Mouse (Mus musculus) cerebellum, postnatal 25 days (tissue): Measurements from ENCODE around the gene Irf1.

ENCODE experiments used
- DNase-seq, 2 experiments: peaks; one replicate each; pipeline ENCODE4 v3.0.0; 2021; ENCODE audit warnings: mixed read lengths in 2 of 2

Irf1 gene

DNA sequence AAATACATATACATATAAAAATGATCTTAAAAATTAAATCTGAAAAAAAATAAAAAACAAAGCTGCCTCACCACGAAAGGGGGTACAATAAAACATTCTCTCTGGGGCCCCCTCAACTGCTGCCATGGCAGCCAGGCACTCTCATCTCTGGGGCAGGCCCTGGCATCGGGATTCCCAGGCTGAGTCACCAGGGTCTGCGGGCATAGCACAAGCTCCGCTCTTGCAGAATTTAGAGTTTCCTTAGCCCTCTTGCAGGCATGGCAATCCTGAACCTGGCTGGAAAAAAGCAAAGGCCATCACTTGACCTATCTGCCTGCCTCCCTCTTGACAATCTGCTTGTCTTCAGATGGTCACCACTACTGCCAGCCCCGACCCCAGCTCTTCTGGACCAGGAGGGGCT, 8.5 kb upstream of the Irf1 start:
- no peak for DNase-seq

DNA sequence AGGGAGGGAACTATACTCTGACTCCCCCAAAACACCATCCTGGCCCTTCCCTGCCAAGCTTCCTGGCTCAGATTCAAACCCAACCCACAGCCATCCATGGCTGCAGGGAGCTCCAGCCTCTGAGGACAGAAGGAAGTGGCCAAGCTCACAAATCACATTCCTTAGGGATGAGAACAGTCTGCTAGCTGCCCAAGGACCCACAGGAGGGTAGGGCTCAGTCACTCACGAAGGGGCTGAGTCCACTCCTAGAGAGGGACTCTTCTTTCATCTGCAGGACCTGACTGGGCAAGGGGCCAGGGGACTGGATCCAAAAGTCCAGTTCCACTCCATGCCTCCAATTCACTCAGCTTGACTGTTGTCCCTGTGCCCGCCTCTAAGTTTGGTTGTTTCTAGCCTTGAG, 8.0 kb upstream of the Irf1 start:
- peak; percentile 50 to 69 for DNase-seq

DNA sequence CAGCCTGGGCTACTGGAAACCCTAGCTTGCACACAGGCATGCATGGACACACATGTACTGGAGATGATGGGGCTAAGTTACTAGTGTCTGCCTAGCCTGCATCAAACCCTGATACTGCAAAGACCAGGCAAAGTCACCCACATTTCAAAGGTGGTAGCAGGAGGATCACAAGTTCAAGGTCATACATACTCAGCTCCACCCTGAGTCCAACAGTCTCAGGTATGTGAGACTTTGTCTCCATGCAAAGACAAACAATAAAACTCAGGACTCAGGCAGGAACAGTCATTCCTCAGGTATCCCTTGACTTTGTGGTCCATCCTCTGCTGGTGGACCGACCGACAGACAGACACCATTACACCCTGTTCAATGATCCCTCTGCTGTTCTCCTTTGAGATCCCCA, 7.4 kb upstream of the Irf1 start:
- DNase-seq = no peak

DNA sequence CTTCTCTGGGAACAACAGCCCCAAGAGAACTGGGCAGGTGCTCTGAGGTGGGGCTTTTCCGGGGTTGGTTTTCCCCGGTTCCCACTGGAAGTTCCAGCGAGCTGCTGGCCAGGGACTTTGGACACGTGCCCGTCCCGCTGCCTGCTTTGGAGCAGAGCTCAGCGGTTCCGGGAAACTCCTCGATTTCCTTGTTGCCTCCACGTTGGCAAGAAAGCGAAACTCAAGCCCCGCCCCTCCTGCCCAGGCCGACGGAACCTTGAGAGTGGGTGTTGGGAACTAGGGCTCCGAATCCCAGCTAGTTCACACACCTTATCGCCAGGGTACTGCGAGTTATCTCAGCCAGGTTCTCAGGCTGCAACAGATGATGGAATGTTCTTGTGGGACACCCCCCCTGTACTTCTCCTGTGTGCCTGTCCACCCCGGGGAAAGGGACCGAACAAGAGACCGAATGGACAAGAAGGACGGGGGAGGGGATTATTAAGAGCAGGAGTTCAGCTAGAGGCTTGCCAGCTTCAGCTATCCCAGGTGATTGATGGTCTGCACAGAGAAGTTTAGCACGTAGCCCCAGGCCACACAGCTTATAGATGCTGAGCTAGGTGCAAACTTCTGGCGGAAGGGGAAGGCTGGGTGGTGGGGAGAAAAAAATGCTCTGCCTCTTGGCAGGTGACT, 6.9 kb upstream of the Irf1 start:
- peak; percentile 49 to 69 for DNase-seq

DNA sequence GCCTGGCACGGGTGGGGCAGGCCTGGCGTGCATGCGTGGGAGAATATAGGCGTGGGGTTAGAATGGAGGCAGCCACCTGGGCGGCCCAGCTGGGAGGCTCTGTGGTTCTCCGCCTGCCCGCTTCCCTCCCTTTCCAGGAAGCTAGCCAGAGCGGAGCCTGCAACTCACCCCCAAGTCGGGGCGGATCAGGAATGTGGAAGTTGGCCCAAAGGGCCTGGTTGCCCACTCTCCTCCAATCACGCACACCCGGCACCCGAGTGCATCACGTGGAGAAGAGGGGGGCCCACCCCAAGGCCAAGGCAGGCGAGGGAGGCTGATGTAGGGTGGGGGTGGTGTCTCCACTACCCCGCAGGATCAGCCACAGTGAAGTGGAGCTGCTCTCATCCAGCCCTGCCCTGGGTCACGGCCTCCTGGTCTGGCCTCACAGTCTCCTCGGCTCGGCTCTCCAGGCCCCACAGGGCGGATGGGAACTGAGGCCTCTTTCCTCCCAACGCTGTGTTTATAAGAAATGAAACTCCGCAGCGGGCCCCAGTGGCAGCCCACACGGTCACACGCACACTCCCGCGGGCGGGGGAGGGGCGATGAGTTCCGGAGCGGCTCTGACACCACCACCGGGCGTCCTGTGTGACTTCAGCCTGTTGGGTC, 6.2 kb upstream of the Irf1 start:
- DNase-seq = peak; percentile 70 to 82

DNA sequence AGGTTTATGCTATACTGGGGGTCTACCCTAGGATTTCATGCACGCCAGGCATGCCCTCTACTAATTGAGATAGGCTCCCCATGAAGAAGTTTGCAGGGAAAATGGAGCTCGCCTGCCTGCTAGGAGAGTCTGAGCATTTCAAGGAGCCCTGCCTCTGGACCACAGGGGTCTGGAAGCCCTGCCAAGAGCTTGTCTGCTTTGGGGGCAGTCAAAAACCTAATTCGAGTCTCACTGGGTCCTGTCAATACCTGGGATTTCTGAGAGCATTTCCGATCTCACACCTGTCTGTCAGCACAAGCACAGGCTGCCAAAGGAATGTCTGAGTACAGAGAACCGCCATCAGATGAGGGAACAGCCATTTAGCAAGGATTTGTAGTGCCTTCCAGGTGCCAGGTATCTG, 5.2 kb upstream of the Irf1 start:
- no peak for DNase-seq

DNA sequence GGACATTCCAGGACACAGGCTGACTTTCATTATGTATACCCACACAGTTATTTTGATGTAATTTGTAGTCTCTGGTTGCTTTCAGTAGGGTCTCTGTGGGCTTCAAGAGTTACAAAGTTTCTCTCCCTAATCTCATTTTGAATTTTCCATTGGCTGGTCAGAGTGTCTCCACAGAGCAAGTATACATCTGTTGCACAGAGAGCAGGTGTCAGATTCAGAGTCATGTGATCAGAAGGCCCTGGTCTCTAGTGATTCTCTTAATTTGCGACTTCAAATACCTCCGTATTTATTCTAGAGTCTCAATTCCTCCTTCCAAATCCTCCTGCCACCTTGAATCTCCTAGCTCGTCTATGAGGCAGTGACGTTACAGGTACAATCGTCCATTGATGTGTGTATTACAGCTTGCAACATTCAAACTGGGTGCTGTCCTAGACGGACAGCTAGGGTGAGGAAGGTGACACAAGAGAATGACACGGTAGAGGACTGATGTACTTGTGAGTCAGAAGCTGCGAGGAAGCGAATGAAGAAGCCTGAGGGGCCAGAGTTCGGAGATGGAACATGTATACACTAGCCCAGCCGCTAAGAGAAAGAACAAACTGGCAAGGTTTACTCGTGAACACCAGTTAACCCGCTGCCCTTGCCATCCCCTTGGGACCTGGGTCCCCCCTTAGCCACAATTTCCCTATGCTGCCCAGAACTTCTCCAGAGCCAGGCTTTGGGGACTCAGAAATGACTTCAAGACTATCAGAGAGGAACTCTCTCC, 1.2 kb upstream of the Irf1 start:
- no peak for DNase-seq

DNA sequence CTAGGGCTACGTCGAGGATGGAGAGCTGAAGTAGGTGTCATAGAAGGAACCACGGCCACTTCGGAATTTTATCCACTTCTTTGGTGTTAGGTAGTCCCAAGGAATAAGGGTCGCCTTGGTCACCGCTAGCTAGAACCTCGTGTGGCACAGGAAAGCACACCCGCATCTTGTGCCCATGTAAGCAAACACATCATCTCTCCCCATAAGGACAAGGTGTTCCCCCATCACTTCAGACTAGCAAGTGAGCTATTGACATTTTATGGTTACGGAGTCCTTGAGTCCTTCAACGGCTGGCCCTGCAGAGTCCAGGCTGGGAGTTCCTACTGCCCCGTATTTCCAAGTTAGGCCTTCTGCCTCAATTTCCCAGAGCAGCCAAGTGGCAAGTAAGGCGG, 633 bp upstream of the Irf1 start:
- no peak for DNase-seq

DNA sequence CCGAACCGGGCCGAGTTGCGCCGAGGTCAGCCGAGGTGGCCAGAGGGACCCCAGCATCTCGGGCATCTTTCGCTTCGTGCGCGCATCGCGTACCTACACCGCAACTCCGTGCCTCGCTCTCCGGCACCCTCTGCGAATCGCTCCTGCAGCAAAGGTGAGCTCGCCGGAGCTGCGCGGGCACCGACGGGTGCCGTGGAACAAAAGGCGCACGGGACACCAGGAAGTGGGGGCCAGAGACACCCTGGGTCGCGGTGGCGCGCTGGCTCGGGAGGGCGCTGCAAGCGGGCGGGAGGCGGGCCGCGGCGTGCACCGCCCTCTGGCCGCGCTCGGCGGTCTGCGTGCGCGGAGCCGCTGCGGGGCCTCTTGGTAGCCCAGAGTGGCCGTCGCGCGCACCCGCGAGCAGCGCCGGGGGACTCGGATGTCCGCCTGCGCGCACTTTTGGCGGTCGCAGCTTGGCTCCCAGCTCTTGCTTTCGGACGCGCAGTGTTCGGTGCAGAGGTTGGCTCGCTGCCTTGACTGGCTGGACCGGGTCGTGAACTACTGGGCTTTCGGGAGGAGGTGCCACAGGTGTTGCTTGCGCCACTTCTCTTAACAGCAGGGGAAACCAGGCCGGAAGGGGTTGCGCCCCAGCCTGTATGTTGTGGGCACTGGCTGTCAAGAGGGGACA, 444 bp downstream of the Irf1 start:
- peak; percentile 52 to 61 for DNase-seq

DNA sequence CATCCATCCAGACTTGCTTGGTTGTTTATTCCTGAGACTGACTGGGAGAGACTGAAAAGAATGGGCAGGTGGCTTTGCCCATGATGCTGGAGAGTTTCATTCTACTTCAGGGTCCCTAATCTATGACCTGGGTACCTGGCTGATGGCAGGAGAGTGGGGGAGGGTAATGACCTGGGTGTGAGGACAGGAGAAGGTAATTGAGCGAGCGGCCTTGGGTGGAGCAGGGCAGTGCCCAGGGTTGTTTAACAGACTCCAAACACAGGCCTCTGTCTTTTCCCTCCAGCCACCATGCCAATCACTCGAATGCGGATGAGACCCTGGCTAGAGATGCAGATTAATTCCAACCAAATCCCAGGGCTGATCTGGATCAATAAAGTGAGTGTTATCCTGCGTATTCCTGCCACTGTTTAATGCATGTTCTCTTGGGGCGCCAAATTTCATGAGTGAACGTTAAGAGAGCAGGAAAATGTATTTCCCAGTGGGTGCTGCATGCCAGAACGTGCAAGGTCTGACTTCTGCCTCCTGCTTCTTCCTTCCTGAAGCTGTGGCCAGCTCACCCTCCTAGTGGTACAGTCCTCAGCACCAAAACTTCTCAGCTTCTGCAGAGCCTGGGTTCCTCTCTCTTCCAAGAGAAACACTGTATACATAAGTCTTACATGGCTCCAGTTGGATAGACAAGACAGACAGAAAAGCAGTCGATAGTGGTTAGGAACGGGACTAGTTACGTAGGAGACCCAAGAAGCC, 1.4 kb downstream of the Irf1 start:
- no peak for DNase-seq

DNA sequence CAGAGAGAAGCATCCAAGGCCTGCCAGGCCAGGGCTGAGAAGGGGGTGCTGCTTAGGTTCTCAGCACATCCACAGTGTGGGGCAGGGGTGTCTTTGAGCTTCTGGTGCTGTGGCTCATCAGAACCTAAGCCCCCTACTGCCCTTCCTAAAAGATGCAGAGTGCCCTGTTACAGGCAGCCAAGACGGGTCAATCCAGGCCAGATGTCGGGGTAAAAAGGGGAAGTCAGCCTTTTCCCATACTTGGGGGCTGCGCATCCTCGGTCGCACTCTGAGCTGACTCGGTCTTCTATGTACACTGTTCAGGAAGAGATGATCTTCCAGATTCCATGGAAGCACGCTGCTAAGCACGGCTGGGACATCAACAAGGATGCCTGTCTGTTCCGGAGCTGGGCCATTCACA, 2.7 kb downstream of the Irf1 start:
- DNase-seq = no peak

DNA sequence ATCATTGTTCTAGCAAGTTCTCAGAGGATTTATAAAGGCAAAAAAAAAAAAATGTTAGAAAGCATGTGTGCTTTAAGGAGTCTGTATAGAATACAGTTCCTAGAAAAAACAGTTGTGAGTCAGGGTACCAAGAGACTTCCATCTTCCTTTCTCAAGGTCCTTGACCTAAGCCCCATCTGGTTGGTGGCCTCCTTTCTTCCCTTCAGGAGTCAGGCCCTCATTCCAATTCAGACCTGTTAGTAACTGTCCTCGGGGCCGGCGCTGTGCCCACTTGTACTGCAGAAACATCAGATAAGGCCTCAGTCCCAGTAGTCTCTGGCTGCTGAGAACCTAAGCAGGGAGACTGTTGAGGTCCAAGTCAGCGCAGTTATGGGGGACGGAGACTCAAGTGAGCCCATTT, 3.3 kb downstream of the Irf1 start, which contains the start of gene Gm17334:
TSS of gene Gm17334 (minus strand) at position 101 of the 400 bp plus-strand sequence.
- no peak for DNase-seq

DNA sequence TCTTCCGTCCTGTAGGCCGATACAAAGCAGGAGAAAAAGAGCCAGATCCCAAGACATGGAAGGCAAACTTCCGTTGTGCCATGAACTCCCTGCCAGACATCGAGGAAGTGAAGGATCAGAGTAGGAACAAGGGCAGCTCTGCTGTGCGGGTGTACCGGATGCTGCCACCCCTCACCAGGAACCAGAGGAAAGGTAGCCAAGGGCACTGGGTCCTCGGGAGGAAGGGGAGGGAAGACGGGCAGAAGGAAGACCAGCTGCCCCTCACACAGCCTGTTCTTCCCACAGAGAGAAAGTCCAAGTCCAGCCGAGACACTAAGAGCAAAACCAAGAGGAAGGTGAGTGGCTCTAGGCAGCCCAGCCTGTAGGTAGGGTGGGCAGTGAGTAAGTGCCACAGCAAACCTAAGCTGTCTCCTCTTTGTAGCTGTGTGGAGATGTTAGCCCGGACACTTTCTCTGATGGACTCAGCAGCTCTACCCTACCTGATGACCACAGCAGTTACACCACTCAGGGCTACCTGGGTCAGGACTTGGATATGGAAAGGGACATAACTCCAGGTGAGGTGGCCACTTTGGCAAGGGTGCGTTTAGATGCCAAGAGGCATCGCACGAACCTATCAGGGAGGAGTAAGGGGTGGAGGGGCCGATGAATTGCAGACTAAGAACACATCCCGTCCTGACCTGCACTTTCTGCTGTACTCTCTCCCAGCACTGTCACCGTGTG, 4.0 kb downstream of the Irf1 start:
- DNase-seq = no peak

DNA sequence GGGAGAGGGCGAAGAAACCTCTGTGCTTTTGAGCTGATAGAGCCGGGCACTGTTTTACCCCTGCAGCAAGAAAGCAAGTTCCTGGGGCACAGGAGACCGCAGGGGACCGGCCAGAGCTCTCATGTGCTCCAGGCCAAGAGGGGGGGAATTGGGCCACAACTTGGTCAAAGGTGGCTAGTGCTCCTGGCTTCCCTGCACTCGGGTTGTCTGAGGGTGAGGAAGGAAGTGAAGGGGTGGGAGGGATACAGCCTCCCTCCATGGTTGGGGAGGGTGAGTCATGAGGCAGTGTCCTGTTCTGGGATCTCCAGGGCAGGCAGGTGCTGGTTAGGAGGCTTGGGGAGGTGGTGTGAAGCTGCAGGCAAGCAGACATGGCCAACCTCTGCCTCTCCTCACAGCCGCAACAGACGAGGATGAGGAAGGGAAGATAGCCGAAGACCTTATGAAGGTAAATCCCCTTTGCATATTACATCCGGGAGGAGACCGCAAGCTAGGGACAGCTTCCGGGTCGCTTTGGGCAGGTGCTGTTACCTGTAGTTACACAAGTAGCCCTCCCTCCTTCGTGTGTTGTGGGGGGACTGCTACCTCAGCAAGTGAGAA, 4.9 kb downstream of the Irf1 start:
- DNase-seq = no peak

DNA sequence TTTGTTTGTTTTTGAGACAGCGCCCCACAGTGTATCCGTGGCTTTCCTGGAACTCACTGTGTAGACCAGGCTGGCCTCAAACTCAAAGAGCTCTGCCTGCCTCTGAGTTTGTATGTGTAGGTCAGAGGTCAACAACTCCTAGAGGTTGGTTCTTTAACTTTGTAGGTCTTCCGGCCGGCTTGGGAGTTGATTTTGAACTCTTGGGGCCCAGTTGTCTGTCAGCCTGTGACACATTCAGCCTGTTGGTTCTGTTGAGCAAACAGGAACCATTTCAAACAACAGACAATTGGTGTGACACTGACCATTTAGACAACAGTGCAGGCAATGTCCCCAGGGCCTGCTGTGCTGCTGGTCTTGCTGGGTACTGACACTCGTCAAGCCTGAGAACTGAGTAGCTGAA, 7.9 kb downstream of the Irf1 start:
- no peak for DNase-seq

DNA sequence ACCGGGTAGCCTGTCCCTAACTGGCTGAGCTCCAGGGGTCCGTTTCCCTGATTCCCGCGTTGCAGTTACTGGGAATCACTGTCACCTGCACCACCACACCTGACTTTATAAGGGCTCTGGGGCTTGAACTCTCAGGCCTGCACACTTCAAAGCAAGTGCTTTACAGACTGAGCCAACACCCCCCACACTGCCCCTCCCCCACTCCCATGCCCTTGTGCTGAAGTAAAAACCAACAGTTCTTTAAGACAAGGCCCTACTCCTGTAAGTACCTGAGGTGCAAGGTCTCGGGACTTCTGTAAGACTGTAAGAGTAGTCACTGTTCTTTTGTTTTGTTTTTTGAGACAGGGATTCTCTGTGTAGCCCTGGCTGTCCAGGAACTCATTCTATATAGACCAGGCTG, 8.6 kb downstream of the Irf1 start:
- DNase-seq = no peak

DNA sequence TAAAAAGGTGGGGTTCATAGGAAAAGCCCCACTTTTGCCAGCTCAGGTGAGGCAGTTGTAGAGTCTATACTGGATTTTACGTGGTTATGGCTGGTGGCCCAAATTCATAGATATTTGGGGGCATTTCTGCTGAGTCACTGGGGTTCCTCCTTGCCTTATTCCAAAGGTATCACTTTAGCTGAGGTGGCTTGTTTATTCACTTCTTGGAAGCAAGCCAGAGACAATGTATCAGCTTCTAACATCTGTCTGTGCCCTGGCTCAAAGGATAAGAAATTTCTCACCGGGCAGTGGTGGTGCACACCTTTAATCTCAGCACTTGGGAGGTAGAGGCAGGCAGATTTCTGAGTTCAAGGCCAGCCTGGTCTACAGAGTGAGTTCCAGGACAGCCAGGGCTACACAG, 10.0 kb downstream of the Irf1 start:
- DNase-seq = no peak

DNA sequence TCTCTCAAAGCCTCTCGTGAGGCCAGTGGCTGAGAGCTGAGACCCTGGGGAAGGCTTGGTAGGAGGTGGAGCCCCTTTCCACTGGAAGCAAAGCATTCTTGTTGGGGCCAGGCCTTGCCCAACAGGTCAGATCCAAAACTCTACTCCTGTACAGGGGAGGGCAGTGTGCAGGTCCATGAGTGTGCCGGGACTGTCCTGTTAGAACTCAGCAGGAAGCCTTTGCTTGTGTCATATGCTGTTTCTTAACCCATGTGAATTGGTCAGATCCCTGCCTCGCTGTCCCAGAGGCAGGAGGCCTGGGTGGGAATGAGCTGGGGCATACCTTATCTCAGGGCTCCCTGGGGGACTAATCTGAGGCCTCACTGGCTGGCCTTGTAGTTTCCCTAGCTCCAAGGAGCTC, 10.4 kb downstream of the Irf1 start:
- no peak for DNase-seq

DNA sequence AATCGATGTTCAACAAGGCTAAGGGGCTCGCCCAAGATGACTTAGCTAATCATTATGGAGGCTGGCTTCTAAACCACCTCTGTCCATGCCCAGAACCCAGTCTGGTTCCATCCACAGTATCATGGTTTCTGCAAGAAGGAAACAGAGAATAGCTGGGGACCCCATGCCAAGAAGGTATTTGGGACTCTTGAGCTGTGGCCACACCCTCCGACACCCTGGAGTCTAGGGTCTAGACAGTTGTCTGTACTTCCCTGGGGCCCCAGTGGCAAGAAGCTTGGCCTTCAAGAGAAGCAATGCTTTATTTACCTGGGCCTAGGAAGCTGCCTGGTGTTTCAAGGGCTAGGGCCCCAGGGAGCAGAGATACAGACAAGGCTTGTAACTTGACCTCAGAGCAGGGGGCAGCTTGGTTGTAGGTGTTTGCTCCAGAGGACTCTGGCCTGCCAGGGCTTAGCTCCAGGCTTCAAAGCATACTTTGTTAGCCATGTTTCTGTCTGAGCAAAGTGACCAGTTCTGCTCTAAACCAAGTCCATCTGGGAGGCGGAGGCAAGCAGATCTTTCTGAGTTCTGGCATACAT, 11.5 kb downstream of the Irf1 start:
- DNase-seq = no peak

DNA sequence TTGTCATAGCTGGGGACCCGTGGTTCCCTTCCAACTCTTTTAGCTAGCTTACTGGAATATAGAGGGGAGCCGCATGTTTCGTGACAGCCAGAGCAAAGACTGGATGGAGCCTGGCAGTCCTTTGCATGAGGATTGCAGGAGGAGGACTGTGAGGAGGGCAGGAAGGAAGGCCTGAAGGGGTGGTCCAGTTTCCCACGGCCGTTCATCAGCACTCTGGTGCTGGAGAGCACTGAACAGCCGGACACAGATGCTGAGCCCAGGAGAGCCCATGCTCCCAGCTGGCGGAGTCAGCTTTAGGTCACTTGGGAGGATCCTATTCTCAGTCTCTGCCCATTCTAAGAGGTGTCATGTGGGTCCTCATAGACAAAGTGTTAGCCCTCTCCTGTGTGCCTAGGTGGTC, 12.2 kb downstream of the Irf1 start:
- no peak for DNase-seq

DNA sequence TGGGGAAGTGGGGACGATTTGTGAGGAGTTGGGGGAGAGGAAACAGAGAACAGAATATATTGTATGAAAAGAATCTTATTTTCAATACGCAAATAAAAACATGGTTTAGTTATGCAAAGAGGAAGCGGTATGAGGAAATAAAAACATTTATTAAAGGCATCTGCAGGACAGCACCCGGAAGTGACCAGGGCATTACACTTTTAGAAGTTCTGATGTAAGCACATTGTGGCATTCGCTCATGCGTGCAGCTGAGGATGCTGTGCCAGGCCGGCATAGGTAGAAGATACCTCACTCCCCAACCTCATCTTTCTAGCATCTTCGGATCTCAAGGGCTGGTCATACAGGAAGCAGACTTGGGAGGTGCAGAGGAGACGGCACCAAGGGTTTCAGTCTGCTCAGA, 13.5 kb downstream of the Irf1 start:
- no peak for DNase-seq
